Mouse (Mus musculus) kidney, embryonic 14.5 days (tissue): Measurements from ENCODE around the gene Prkaa1. TPM values are rescaled to one million over a fixed set of nuclear protein-coding genes. Genes with fewer than 3 reads are reported as not detected.

Source experiments
- ATAC-seq: fragments of 200-750 bp; cut with Nextera tagmentation; 2 replicates; pipeline ENCODE4 v1.8.0; 2017; ENCODE audit warnings: moderate number of reproducible peaks, mild to moderate bottlenecking, moderate TSS enrichment, moderate library complexity; ENCODE audit not compliant: low FRiP score, low TSS enrichment
- H3K27ac ChIP-seq: fragments of 300-500 bp; sonication (generic); 2 replicates; pipeline ENCODE4 v1.5.1; 2014; ENCODE audit warnings: low read depth, mild to moderate bottlenecking, low read length, moderate library complexity, mixed read lengths
- H3K27me3 ChIP-seq: fragments of 300-500 bp; sonication (generic); 2 replicates; pipeline ENCODE4 v1.6.1; 2014; ENCODE audit warnings: mild to moderate bottlenecking, low read length; ENCODE audit not compliant: control insufficient read depth, insufficient read depth
- H3K36me3 ChIP-seq: fragments of 300-500 bp; sonication (generic); 2 replicates; pipeline ENCODE4 v1.6.1; 2014; ENCODE audit warnings: low read length, mixed read lengths; ENCODE audit not compliant: control insufficient read depth, insufficient read depth
- H3K4me1 ChIP-seq: fragments of 300-500 bp; sonication (generic); 2 replicates; pipeline ENCODE4 v1.6.1; 2014; ENCODE audit warnings: low read length, mixed read lengths; ENCODE audit not compliant: control insufficient read depth, insufficient read depth
- H3K4me2 ChIP-seq: fragments of 300-500 bp; sonication (generic); replicated peaks from 2 replicates; pipeline ENCODE4 v1.6.1; 2014; ENCODE audit warnings: low read depth, mild to moderate bottlenecking, low read length
- H3K4me3 ChIP-seq: fragments of 300-500 bp; sonication (generic); 2 replicates; pipeline ENCODE4 v1.5.1; 2014; ENCODE audit warnings: mild to moderate bottlenecking, low read length
- H3K9ac ChIP-seq: fragments of 300-500 bp; sonication (generic); 2 replicates; pipeline ENCODE4 v1.6.1; 2014; ENCODE audit warnings: low read depth, mild to moderate bottlenecking, low read length, moderate library complexity
- H3K9me3 ChIP-seq: fragments of 300-500 bp; sonication (generic); 2 replicates; pipeline ENCODE4 v1.6.1; 2016; ENCODE audit warnings: low read length; ENCODE audit not compliant: control insufficient read depth
- WGBS: fragments of 180-500 bp; shearing (Covaris S2); extraction: QIAGEN DNeasy Blood & Tissue Kit; methylation state at CpG from one replicate; pipeline ENCODE4 v1.1.7; 2014; 5-methylcytosine and 5-hydroxymethylcytosine counted together
- polyA plus RNA-seq: library from polyadenylated mRNA; unstranded; fragments of >200 nt; fragmentation: Nextera tagmentation; extraction: Ambion mirVana; gene quantifications from 2 replicates; pipeline ENCODE4 v1.2.1, GENCODE M21; 2014

The Prkaa1 gene
- polyA plus RNA-seq, 1 experiment from 2014 or later, result 26.1 TPM

GRCm38 (mm10) chr15:5149187-5149586 lies 5.5 kb downstream of the Prkaa1 start:
- H3K9me3 ChIP-seq, result no peaks in the 10 kb centered on the region
- H3K27ac ChIP-seq, result no peak overlapping the region
- H3K9ac ChIP-seq, result no peak overlapping the region
- no peak overlapping the region for H3K4me2 ChIP-seq
- peaks cover 29% of the 10 kb centered on the region for H3K4me1 ChIP-seq
- WGBS, result 44% methylated on average over 4 of the region's 4 CpGs
- H3K27me3 ChIP-seq, result no peaks in the 10 kb centered on the region
- no peak for ATAC-seq
- H3K4me3 ChIP-seq, result no peak overlapping the region
- no peaks in the 10 kb centered on the region for H3K36me3 ChIP-seq

- no peaks in the 10 kb centered on the region for H3K9me3 ChIP-seq
- no peak overlapping the region for H3K4me2 ChIP-seq
- WGBS, result 92% methylated on average over 6 of the region's 6 CpGs
- no peak overlapping the region for H3K4me3 ChIP-seq
- H3K36me3 ChIP-seq, result no peaks in the 10 kb centered on the region
- no peaks in the 10 kb centered on the region for H3K27me3 ChIP-seq
- ATAC-seq, result no peak
- H3K27ac ChIP-seq, result no peak overlapping the region
- H3K9ac ChIP-seq, result no peak overlapping the region
- H3K4me1 ChIP-seq, result peaks cover 29% of the 10 kb centered on the region
These were observed 8.5 kb downstream of the Prkaa1 start for GRCm38 (mm10) chr15:5152171-5152570.

GRCm38 (mm10) chr15:5154621-5155020 lies 11.0 kb downstream of the Prkaa1 start:
- H3K27ac ChIP-seq, result no peak overlapping the region
- H3K4me3 ChIP-seq, result no peak overlapping the region
- H3K9me3 ChIP-seq, result no peaks in the 10 kb centered on the region
- no peak for ATAC-seq
- WGBS, result 66% methylated on average over 9 of the region's 9 CpGs
- H3K27me3 ChIP-seq, result no peaks in the 10 kb centered on the region
- H3K4me2 ChIP-seq, result no peak overlapping the region
- peaks cover 15% of the 10 kb centered on the region for H3K4me1 ChIP-seq
- no peaks in the 10 kb centered on the region for H3K36me3 ChIP-seq
- H3K9ac ChIP-seq, result no peak overlapping the region

DNA sequence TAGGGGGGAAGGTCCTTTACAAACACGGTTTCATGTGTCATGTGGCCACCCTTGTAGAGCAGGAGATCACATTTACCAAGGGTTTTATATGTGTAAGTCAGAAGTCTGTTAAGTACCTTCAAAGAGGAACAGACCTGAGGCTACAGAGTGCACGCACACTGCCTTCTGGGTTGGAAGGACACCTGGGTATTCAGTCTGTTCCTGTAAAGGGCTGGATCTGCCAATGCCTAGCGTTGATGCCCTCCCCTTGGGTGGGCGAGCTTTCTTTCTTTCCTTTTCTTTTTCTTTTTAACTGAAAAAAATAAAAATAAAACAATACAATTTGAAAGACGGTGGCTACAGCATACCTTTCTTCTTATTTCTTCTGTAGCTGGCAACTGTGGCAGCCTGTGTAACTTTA lies 11.4 kb downstream of the Prkaa1 start:
- Histone ChIP-seq H3K27me3 (no peaks in the 10 kb centered on the region), H3K4me2 (no peak overlapping the region), H3K36me3 (no peaks in the 10 kb centered on the region), H3K9me3 (no peaks in the 10 kb centered on the region), H3K4me1 (peaks cover 15% of the 10 kb centered on the region; the same call in 1 of the 2 replicates), H3K9ac (no peak overlapping the region), H3K4me3 (no peak overlapping the region), H3K27ac (no peak overlapping the region)
- ATAC-seq, result peak; percentile 37; the same call in 1 of the 2 replicates
- WGBS, result 65% methylated on average over 5 of the region's 5 CpGs

DNA sequence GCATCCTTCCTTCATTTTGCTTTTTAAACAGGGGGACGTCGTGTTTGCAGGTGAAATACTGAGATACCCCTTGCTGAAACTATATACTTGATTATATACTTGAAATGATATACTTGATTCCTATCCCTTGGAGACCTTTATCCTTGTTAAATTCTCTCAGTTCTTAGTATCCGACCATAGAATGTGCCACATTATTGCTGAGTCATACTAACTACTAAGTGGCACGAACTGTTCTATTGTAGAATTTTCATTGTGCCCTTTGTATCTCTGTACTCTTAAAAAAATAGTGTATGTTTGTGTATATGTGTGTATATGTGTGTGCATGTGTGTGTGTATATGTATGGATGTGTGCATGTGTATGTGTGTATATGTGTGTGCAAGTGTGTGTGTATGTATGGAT lies 12.7 kb downstream of the Prkaa1 start:
- no peak overlapping the region for H3K9ac ChIP-seq
- ATAC-seq, result no peak

DNA sequence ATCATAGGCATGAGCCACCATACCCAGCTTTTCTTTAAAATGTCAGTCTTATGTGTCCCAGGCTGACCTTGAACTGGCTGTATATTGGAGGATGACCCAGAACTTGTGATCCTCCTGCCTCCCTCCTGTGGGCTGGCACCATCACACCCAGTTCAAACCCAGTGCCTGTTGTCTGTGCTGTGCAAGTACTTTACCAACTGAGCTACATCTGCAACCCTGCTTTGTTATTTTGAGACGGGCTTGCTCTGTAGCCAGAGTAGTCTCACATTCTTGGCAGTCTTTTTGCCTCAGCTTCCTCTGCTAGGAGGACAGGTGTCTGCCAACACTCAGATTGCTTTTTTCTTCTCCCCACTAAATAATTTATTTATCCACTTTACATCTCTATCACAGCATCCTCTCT lies 13.7 kb downstream of the Prkaa1 start:
- 72% methylated on average over 1 of the region's 1 CpGs for WGBS
- H3K4me3 ChIP-seq, result no peak overlapping the region
- ATAC-seq, result no peak
- peaks cover 4% of the 10 kb centered on the region; the same call in 1 of the 2 replicates for H3K36me3 ChIP-seq
- H3K27ac ChIP-seq, result no peak overlapping the region
- peaks cover 15% of the 10 kb centered on the region; the same call in 1 of the 2 replicates for H3K4me1 ChIP-seq
- H3K9me3 ChIP-seq, result no peaks in the 10 kb centered on the region
- H3K4me2 ChIP-seq, result no peak overlapping the region
- no peaks in the 10 kb centered on the region for H3K27me3 ChIP-seq
- H3K9ac ChIP-seq, result no peak overlapping the region

More for the DNA sequence above, 12.7 kb downstream of the Prkaa1 start:
- H3K4me1 ChIP-seq, result peaks cover 15% of the 10 kb centered on the region; the same call in 1 of the 2 replicates
- no peak overlapping the region for H3K4me3 ChIP-seq
- no peak overlapping the region for H3K4me2 ChIP-seq
- H3K36me3 ChIP-seq, result peaks cover 4% of the 10 kb centered on the region; the same call in 1 of the 2 replicates
- no peak overlapping the region for H3K27ac ChIP-seq
- 87% methylated on average over 4 of the region's 4 CpGs for WGBS
- no peaks in the 10 kb centered on the region for H3K9me3 ChIP-seq
- H3K27me3 ChIP-seq, result no peaks in the 10 kb centered on the region

- Histone ChIP-seq H3K36me3 (peaks cover 14% of the 10 kb centered on the region; the same call in 1 of the 2 replicates), H3K27ac (no peak overlapping the region), H3K9me3 (no peaks in the 10 kb centered on the region), H3K9ac (no peak overlapping the region), H3K27me3 (no peaks in the 10 kb centered on the region), H3K4me3 (no peak overlapping the region), H3K4me1 (peaks cover 15% of the 10 kb centered on the region; the same call in 1 of the 2 replicates), H3K4me2 (no peak overlapping the region)
- 61% methylated on average over 6 of the region's 6 CpGs for WGBS
- peak; percentile 75; the same call in 1 of the 2 replicates for ATAC-seq
These were observed 15.2 kb downstream of the Prkaa1 start for GRCm38 (mm10) chr15:5158827-5159226.

- no peaks in the 10 kb centered on the region for H3K27me3 ChIP-seq
- peaks cover 57% of the 10 kb centered on the region for H3K36me3 ChIP-seq
- H3K4me2 ChIP-seq, result no peak overlapping the region
- no peaks in the 10 kb centered on the region for H3K4me1 ChIP-seq
- no peak for ATAC-seq
- no peaks in the 10 kb centered on the region for H3K9me3 ChIP-seq
- no peak overlapping the region for H3K4me3 ChIP-seq
- 82% methylated on average over 12 of the region's 12 CpGs for WGBS
- H3K9ac ChIP-seq, result no peak overlapping the region
- no peak overlapping the region for H3K27ac ChIP-seq
These were observed 21.6 kb downstream of the Prkaa1 start for GRCm38 (mm10) chr15:5165121-5165773.

DNA sequence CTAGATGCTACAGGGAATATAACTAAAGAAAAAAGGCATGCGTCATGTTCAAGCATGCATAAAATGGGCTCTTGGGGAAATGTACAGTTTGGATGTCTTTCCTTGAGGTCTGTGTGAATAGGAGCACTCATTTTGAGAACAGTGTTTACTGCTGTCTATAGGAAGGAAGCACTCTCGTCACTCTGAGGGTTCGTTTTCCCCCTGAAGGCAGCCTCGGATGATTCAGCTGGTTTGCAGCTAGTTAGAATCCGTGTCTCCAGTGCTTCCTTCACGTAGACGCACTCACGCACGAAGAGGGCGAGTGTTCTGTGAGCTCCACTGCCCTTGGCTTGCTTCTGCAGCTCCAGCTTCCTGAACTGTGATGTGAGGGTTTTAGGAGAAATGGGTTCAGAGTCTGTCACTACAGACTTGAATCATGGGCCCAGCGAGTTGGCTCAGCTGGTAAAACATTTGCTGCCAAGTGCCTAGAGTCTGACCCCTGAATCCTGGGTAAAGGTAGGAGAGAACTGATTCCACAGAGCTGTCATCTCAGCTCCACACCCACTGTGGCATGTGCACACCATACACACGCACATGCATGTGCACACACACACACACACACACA lies 29.7 kb downstream of the Prkaa1 start:
- ATAC-seq, result no peak
- Histone ChIP-seq H3K4me3 (no peak overlapping the region), H3K9ac (no peak overlapping the region), H3K4me2 (no peak overlapping the region), H3K27me3 (no peaks in the 10 kb centered on the region), H3K9me3 (no peaks in the 10 kb centered on the region), H3K36me3 (peaks cover 63% of the 10 kb centered on the region), H3K27ac (no peak overlapping the region), H3K4me1 (no peaks in the 10 kb centered on the region)
- 91% methylated on average over 12 of the region's 12 CpGs for WGBS
